In the genomic region with DNA sequence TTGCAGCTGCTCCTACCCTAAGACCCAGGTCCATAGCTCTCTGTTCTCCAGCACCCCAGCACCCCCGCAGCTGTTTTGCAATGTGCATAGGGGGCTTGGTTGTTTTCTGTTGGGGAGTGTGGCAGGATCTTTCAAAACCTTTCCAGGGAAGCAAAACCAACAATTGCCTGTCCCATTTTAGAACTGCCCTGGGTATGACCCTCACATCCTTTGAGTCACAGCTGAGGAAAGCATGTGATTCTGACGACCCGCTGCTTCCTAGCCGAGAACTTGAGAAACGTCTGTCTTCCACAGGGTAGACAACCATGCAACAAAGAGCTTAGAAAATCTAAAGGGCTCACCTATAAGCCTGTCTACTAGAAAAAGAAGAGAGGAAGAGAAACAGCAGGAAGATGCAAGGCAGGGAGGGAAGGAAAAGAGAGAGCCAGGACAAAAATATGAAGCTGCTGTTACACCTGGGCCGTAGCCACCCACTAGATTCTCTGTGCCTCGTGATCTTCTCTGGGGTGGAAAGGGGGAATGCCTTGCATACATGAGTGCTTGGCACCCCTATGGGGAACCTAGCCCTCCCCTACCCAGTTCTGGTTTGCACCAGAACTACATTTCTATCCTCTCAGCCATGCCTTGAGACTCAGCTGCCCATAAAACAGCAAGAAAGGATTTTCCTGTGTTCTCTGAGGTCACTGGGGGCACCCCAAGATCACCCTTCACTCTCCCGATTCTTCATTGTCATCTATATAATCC, we compare ENCODE assay signal across 13 mouse cellular contexts.
DNase-seq lines count a peak whose midpoint lies in the region; ATAC-seq and TF ChIP-seq lines count a peak whose summit lies in the region.
"Had no signal": no experiment of that assay in that cellular context is flagged by ENCODE, and none has a peak within 500 bp of the region (broad histone marks: within the 10 kb centered on the region; RNA-seq: fewer than 3 reads in every experiment).

No protein-coding gene starts in this region.

- peak; percentile 30 for DNase-seq in kidney, postnatal 0 days (ENCODE audit: low spot score)
- DNase-seq in CH12.LX (ENCODE audit: extremely low read depth) (peak; percentile 17), NIH3T3 (ENCODE audit: low read depth) (peak; percentile 50)
- DNase-seq in lung, postnatal 25 days (ENCODE audit: low spot score), result peak; percentile 4
- no peak for DNase-seq in left cerebral cortex, adult 8-10 months (ENCODE audit: low spot score in 2 of 2)
- no peak for DNase-seq in cerebellum, adult 9-11 months
- DNase-seq: midbrain, embryonic 14.5 days; thymus, postnatal 14 days had no signal

- no peak overlapping the region for H3K27ac ChIP-seq in kidney, postnatal 0 days
- no peak overlapping the region for H3K27ac ChIP-seq in kidney, embryonic 15.5 days
- H3K27ac ChIP-seq in CH12.LX (ENCODE audit: insufficient read depth, low read depth), result no peak overlapping the region
- H3K27ac ChIP-seq: hindbrain, embryonic 13.5 days; layer of hippocampus, adult 2 months; limb, embryonic 13.5 days had no signal

- no peak for TF ChIP-seq EP300 in CH12.LX (IDR thresholded peaks at IDR 0.05; ENCODE audit: low read length)

- no peak overlapping the region for H3K4me3 ChIP-seq in kidney, postnatal 0 days (replicated peaks; ENCODE audit: low read depth, low read length)
- H3K4me3 ChIP-seq in kidney, embryonic 15.5 days (replicated peaks), result no peak overlapping the region
- no peak overlapping the region for H3K4me3 ChIP-seq in CH12.LX (replicated peaks in 1 of 3; ENCODE audit: low read depth in 2 of 3, low read length in 2 of 3, poor library complexity in 1 of 3)
- H3K4me3 ChIP-seq: erythroblast, embryonic 14.5 days; hindbrain, embryonic 13.5 days; layer of hippocampus, adult 2 months; limb, embryonic 13.5 days had no signal

- WGBS in kidney, postnatal 0 days, result 41% methylated on average over 8 of the region's 8 CpGs
- WGBS in kidney, embryonic 15.5 days, result 53% methylated on average over 8 of the region's 8 CpGs

- no peaks in the 10 kb centered on the region for H3K9me3 ChIP-seq in kidney, postnatal 0 days (replicated peaks; ENCODE audit: low read length)
- H3K9me3 ChIP-seq in kidney, embryonic 15.5 days (replicated peaks), result no peaks in the 10 kb centered on the region
- H3K9me3 ChIP-seq in CH12.LX (replicated peaks; ENCODE audit: low read length), result no peaks in the 10 kb centered on the region
- H3K9me3 ChIP-seq: hindbrain, embryonic 13.5 days; limb, embryonic 13.5 days had no signal

- in situ Hi-C loops in CH12.LX (cut with MboI; ENCODE audit: low pct_ligation_motif_present, low pct_unique_long_range_greater_than_20kb, low sequenced_read_pairs), result no loop called here

- no peak for TF ChIP-seq CTCF in kidney, postnatal 0 days (IDR thresholded peaks at IDR 0.05; ENCODE audit: low read depth)
- no peak for TF ChIP-seq CTCF in CH12.LX (conservative IDR thresholded peaks at IDR 0.05 in 1 of 2, IDR thresholded peaks at IDR 0.05 in 1 of 2; ENCODE audit: low read depth in 2 of 2, low read length in 2 of 2)

- no peak overlapping the region for H3K9ac ChIP-seq in kidney, postnatal 0 days (ENCODE audit: low read depth, low read length)
- no peak overlapping the region for H3K9ac ChIP-seq in kidney, embryonic 15.5 days
- no peak overlapping the region for H3K9ac ChIP-seq in CH12.LX (ENCODE audit: insufficient read depth, low read depth)
- H3K9ac ChIP-seq: hindbrain, embryonic 13.5 days; limb, embryonic 13.5 days had no signal

- H3K4me2 ChIP-seq in kidney, postnatal 0 days (ENCODE audit: low read length), result no peak overlapping the region
- no peak overlapping the region for H3K4me2 ChIP-seq in kidney, embryonic 15.5 days
- peak overlapping the region; percentile 5 for H3K4me2 ChIP-seq in CH12.LX (ENCODE audit: insufficient read depth, low read depth, poor library complexity, severe bottlenecking)
- H3K4me2 ChIP-seq: hindbrain, embryonic 13.5 days; limb, embryonic 13.5 days had no signal

- no peaks in the 10 kb centered on the region for H3K4me1 ChIP-seq in kidney, postnatal 0 days (replicated peaks; ENCODE audit: insufficient read depth, low read length)
- no peaks in the 10 kb centered on the region for H3K4me1 ChIP-seq in kidney, embryonic 15.5 days
- H3K4me1 ChIP-seq in CH12.LX (ENCODE audit: control insufficient read depth in 1 of 2, insufficient read depth in 2 of 2), result peaks cover 2 to 39% of the 10 kb centered on the region in 2 experiments; a peak in 3 of 4 replicates
- H3K4me1 ChIP-seq: hindbrain, embryonic 13.5 days; limb, embryonic 13.5 days had no signal

- no peaks in the 10 kb centered on the region for H3K27me3 ChIP-seq in kidney, postnatal 0 days (ENCODE audit: insufficient read depth, low read length)
- H3K27me3 ChIP-seq in kidney, embryonic 15.5 days, result no peaks in the 10 kb centered on the region
- no peaks in the 10 kb centered on the region for H3K27me3 ChIP-seq in CH12.LX (replicated peaks)
- H3K27me3 ChIP-seq: hindbrain, embryonic 13.5 days; limb, embryonic 13.5 days had no signal

- TF ChIP-seq RAD21 in CH12.LX (IDR thresholded peaks at IDR 0.05; ENCODE audit: low read depth, low read length), result no peak

- H3K36me3 ChIP-seq in kidney, postnatal 0 days (ENCODE audit: insufficient read depth, low read length), result no peaks in the 10 kb centered on the region
- no peaks in the 10 kb centered on the region for H3K36me3 ChIP-seq in kidney, embryonic 15.5 days
- H3K36me3 ChIP-seq in CH12.LX (replicated peaks in 1 of 2; ENCODE audit: control insufficient read depth in 1 of 2, insufficient read depth in 1 of 2, low read length in 1 of 2), result no peaks in the 10 kb centered on the region
- H3K36me3 ChIP-seq: hindbrain, embryonic 13.5 days; limb, embryonic 13.5 days had no signal

- H3K79me2 ChIP-seq in CH12.LX (replicated peaks; ENCODE audit: control insufficient read depth, extremely low read depth, insufficient read depth, poor library complexity, severe bottlenecking), result no peaks in the 10 kb centered on the region

- dilution Hi-C loops in CH12.LX (cut with MboI; ENCODE audit: extremely low pct_ligation_motif_present, extremely low pct_unique_long_range_greater_than_20kb, low sequenced_read_pairs), result no loop called here

- TF ChIP-seq POLR2A in CH12.LX (IDR thresholded peaks at IDR 0.05; ENCODE audit: low read depth, low read length), result no peak

- ATAC-seq in kidney, postnatal 0 days (replicated peaks; ENCODE audit: low FRiP score, low read depth), result no peak
- no peak for ATAC-seq in kidney, embryonic 15.5 days (replicated peaks; ENCODE audit: low FRiP score)

TF ChIP-seq in CH12.LX, 34 proteins besides CTCF, POLR2A, EP300 and RAD21:
- TF ChIP-seq USF2 (conservative IDR thresholded peaks at IDR 0.05; ENCODE audit: low read depth, low read length), result no peak
- no peak for TF ChIP-seq ZNF384 (IDR thresholded peaks at IDR 0.05; ENCODE audit: low read depth, low read length)

Comparison
In these comparisons a context has a peak if more than half of its experiments do, and no peak if none do; other contexts are left out.
1. DNase-seq: peak in kidney, postnatal 0 days (single experiment), CH12.LX (single experiment), NIH3T3 (single experiment) and lung, postnatal 25 days (single experiment); none in left cerebral cortex, adult 8-10 months (0 of 2) and cerebellum, adult 9-11 months (single experiment).